Mouse (Mus musculus): ENCODE results near the gene Adamts2. TPM values are rescaled to one million over a fixed set of nuclear protein-coding genes. Genes with fewer than 3 reads are reported as not detected.

Gene Adamts2
- polyA plus RNA-seq, 2 experiments: 0.83 to 1.1 TPM

DNA sequence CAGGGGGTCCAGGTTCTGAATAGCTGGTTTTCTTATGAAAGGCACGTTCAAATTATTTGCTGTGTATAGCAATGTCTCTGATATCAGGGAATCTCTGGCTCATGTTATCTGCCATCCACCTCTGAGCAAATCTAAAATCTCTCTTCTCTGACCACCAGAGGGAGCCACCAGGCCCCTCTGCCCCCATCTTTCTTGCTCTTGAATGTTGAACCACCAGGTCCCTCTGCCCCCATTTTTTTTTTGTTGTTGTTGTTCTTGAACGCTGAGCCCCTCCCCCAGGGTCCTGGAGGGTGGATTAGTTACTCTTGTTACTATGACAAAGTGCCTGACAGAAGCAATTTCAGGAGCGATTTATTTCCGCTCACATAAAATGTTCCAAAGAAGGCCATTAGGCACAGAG is 155.9 kb downstream of the Adamts2 start:
- H3K4me2 ChIP-seq (ENCODE audit: low read depth): no peak overlapping the region
- no peak for ATAC-seq (ENCODE audit: insufficient read depth)
- H3K36me3 ChIP-seq (replicated peaks; ENCODE audit: control insufficient read depth, insufficient read depth, low read depth): no peaks in the 10 kb centered on the region
- no peaks in the 10 kb centered on the region for H3K27me3 ChIP-seq (ENCODE audit: control insufficient read depth, insufficient read depth, low read length)
- TF ChIP-seq EP300 (IDR thresholded peaks at IDR 0.05; ENCODE audit: low read depth) (no peak), CTCF (IDR thresholded peaks at IDR 0.05; ENCODE audit: low read depth) (peak; percentile 43)
- no peak overlapping the region for H3K27ac ChIP-seq
- DNase-seq (ENCODE audit: low read depth in 3 of 3, low spot score in 3 of 3): no peak
- no peak overlapping the region for H3K9ac ChIP-seq (replicated peaks)
- WGBS (ENCODE audit: insufficient replicate concordance): 34% methylated on average over 4 of the region's 4 CpGs
- no peak overlapping the region for H3K4me3 ChIP-seq (ENCODE audit: insufficient read depth in 1 of 2, low read depth in 2 of 2, low read length in 2 of 2)
- H3K4me1 ChIP-seq (replicated peaks; ENCODE audit: control insufficient read depth in 2 of 2, insufficient read depth in 2 of 2, low read length in 1 of 2): no peaks in the 10 kb centered on the region
- no peaks in the 10 kb centered on the region for H3K9me3 ChIP-seq (ENCODE audit: control insufficient read depth, low read length)

DNA sequence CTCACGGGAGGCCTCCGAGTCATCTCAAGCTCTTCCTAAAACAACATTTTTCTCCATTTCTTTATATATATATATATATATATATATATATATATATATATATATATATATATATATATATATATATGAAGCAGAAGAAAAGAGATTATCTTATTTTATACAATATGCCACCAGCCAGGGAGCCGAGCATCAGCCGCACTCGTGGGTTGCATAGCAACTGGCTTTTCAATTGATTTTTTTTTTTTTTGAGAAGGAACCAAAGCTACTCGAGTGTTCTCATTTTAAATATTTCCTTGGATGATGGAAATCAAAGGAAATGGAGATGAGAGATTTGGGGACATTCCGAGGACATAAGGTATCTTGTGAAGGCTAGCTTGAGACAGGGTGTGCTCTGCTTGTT is 164.6 kb downstream of the Adamts2 start:
- Histone ChIP-seq H3K4me2 (ENCODE audit: low read depth) (no peak overlapping the region), H3K9ac (replicated peaks) (no peak overlapping the region), H3K4me3 (ENCODE audit: insufficient read depth in 1 of 2, low read depth in 2 of 2, low read length in 2 of 2) (no peak overlapping the region), H3K9me3 (ENCODE audit: control insufficient read depth, low read length) (no peaks in the 10 kb centered on the region), H3K4me1 (replicated peaks; ENCODE audit: control insufficient read depth in 2 of 2, insufficient read depth in 2 of 2, low read length in 1 of 2) (no peaks in the 10 kb centered on the region), H3K27me3 (ENCODE audit: control insufficient read depth, insufficient read depth, low read length) (no peaks in the 10 kb centered on the region), H3K27ac (no peak overlapping the region), H3K36me3 (replicated peaks; ENCODE audit: control insufficient read depth, insufficient read depth, low read depth) (no peaks in the 10 kb centered on the region)
- DNase-seq (ENCODE audit: low read depth in 3 of 3, low spot score in 3 of 3) (no peak), ATAC-seq (ENCODE audit: insufficient read depth) (no peak)
- 71% methylated on average over 7 of the region's 7 CpGs for WGBS (ENCODE audit: insufficient replicate concordance)
- TF ChIP-seq CTCF (IDR thresholded peaks at IDR 0.05; ENCODE audit: low read depth): no peak
- no peak for TF ChIP-seq EP300 (IDR thresholded peaks at IDR 0.05; ENCODE audit: low read depth)

DNA sequence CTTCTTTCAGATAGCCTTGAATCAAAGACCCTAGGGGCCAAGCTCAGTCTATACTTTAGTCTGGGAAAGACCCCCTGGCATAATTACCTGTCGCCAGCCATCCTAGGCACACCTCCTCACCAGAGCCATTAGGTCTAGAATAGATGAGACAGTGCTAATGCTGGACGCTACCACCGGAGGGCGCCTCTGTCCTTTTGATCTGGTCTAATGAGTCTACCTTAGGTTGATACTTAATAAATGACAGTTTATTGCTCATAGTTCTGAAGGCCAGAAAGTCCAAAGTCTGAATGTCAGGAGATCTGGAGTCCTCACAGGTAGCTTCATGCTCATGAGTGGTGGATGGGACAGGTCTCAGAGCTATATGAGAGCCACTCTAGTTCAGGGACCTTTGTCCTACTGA is 165.2 kb downstream of the Adamts2 start:
- Histone ChIP-seq H3K9ac (replicated peaks) (no peak overlapping the region), H3K9me3 (ENCODE audit: control insufficient read depth, low read length) (no peaks in the 10 kb centered on the region), H3K4me3 (ENCODE audit: insufficient read depth in 1 of 2, low read depth in 2 of 2, low read length in 2 of 2) (no peak overlapping the region), H3K27me3 (ENCODE audit: control insufficient read depth, insufficient read depth, low read length) (no peaks in the 10 kb centered on the region), H3K4me2 (ENCODE audit: low read depth) (no peak overlapping the region), H3K4me1 (replicated peaks; ENCODE audit: control insufficient read depth in 2 of 2, insufficient read depth in 2 of 2, low read length in 1 of 2) (no peaks in the 10 kb centered on the region), H3K36me3 (replicated peaks; ENCODE audit: control insufficient read depth, insufficient read depth, low read depth) (no peaks in the 10 kb centered on the region), H3K27ac (no peak overlapping the region)
- WGBS (ENCODE audit: insufficient replicate concordance): 16% methylated on average over 4 of the region's 4 CpGs
- ATAC-seq (ENCODE audit: insufficient read depth): no peak
- TF ChIP-seq EP300 (IDR thresholded peaks at IDR 0.05; ENCODE audit: low read depth) (no peak), CTCF (IDR thresholded peaks at IDR 0.05; ENCODE audit: low read depth) (peak; percentile 55)
- no peak for DNase-seq (ENCODE audit: low read depth in 3 of 3, low spot score in 3 of 3)

DNA sequence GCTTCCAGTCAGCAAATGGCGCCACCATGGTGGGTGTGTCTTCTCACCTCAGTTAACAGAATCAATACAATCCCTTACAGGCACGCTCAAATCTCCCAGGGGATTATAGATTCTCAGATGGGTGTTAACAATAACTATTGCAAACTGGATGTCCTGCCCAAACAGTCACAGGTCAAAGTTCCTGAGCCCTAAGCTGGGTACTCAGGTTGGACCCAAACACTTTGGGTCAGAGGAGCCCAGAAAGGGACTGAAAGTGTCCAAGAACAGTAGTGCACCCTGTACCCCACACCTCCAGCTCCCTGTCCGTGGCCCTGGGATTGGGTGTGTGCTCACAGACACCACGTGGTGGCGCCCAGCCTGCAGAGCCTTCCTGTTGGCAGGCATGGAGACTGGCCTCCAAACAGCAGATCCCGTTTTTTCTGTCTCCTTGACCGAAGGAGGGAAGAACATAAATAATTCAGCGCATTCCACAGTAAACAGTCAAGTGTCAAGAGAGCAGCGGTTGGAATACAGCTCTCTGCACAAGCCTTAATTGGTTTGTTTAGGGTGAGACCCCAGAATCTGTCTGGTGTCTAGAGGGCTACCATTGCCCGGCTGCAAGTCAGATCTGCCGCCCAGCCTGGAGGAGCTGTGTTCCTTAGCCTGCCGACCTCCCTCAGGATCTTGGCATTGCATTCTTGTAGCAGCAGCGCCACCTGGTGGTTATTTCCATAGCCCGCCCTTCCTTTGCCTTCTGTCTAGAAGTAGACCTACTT is 167.3 kb downstream of the Adamts2 start:
- Histone ChIP-seq H3K36me3 (replicated peaks; ENCODE audit: control insufficient read depth, insufficient read depth, low read depth) (no peaks in the 10 kb centered on the region), H3K4me1 (replicated peaks; ENCODE audit: control insufficient read depth in 2 of 2, insufficient read depth in 2 of 2, low read length in 1 of 2) (no peaks in the 10 kb centered on the region), H3K9ac (replicated peaks) (no peak overlapping the region), H3K27me3 (ENCODE audit: control insufficient read depth, insufficient read depth, low read length) (no peaks in the 10 kb centered on the region), H3K9me3 (ENCODE audit: control insufficient read depth, low read length) (no peaks in the 10 kb centered on the region), H3K27ac (no peak overlapping the region), H3K4me3 (ENCODE audit: insufficient read depth in 1 of 2, low read depth in 2 of 2, low read length in 2 of 2) (no peak overlapping the region), H3K4me2 (ENCODE audit: low read depth) (peak overlapping the region; percentile 28; the same call in 1 of the 2 replicates)
- TF ChIP-seq CTCF (IDR thresholded peaks at IDR 0.05; ENCODE audit: low read depth) (peak; percentile 89), EP300 (IDR thresholded peaks at IDR 0.05; ENCODE audit: low read depth) (no peak)
- DNase-seq (ENCODE audit: low read depth in 3 of 3, low spot score in 3 of 3): peak; percentile 34 to 43 (median 39)
- 10% methylated on average over 14 of the region's 14 CpGs for WGBS (ENCODE audit: insufficient replicate concordance)
- ATAC-seq (ENCODE audit: insufficient read depth): no peak

DNA sequence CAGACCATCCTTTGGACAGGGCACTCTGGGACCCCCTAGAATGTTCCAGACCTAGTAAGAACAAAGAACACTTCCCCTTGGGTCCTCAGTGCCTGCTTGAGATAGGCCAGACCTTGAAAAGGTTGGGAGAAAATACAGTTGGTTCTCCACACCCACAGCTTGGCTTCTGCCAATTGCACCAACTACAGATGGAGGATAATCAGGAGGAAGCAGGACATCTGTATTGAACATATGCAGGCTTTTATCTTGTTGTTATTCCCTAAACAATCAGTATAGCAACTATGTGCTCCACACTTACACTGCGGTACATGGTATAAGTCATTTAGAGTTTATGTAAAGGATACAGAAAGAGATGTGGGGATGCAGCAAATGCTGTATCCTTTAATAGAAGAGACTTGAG is 169.1 kb downstream of the Adamts2 start:
- TF ChIP-seq EP300 (IDR thresholded peaks at IDR 0.05; ENCODE audit: low read depth): no peak
- no peak for TF ChIP-seq CTCF (IDR thresholded peaks at IDR 0.05; ENCODE audit: low read depth)
- no peaks in the 10 kb centered on the region for H3K36me3 ChIP-seq (replicated peaks; ENCODE audit: control insufficient read depth, insufficient read depth, low read depth)
- no peak overlapping the region for H3K27ac ChIP-seq
- H3K4me1 ChIP-seq (replicated peaks; ENCODE audit: control insufficient read depth in 2 of 2, insufficient read depth in 2 of 2, low read length in 1 of 2): no peaks in the 10 kb centered on the region
- WGBS (ENCODE audit: insufficient replicate concordance): 69% methylated on average over 1 of the region's 1 CpGs
- DNase-seq (ENCODE audit: low read depth in 3 of 3, low spot score in 3 of 3) (no peak), ATAC-seq (ENCODE audit: insufficient read depth) (no peak)
- H3K4me2 ChIP-seq (ENCODE audit: low read depth): no peak overlapping the region
- H3K4me3 ChIP-seq (ENCODE audit: insufficient read depth in 1 of 2, low read depth in 2 of 2, low read length in 2 of 2): no peak overlapping the region
- H3K9me3 ChIP-seq (ENCODE audit: control insufficient read depth, low read length): no peaks in the 10 kb centered on the region
- no peaks in the 10 kb centered on the region for H3K27me3 ChIP-seq (ENCODE audit: control insufficient read depth, insufficient read depth, low read length)
- no peak overlapping the region for H3K9ac ChIP-seq (replicated peaks)
